Mouse (Mus musculus): ENCODE measurements around the gene Pnpla1.

DNA sequence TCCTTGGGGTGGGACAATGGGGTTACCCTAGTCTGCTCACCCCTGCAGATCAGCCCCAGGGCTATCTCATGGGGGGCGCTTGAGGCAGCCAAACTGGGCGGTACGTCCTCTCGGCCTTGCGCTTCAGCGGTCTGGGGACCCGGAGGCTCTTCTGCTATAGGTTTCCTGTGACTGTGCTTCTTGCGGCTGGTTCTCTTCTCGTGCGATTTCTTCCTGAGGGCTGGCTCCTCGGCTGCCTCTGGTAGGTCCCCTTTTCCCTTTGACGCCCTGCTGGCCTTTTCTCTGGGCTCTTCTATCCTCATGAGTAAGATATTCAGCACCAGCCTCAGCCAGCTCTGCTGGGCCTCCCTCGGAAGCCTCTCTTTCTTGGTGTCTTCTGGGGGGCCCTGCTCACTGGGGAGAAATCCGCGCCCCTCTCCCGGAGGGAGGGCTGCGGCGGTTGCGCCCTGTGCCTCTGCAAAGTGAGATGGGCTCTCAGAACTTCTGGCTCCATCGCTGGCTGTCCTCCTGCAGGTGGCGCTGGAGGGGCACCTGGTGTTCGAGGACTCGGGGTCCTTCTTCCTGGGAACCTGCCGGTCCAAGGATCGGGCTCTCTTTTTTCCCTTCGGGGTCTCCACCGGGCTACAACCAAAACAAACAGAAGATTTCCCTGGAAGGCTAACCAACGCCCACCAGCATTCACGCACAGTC is 51.2 kb downstream of the Pnpla1 start:
- TF ChIP-seq CEBPB (IDR thresholded peaks at IDR 0.05; ENCODE audit: low read depth): no peak
- TF ChIP-seq CTCF (IDR thresholded peaks at IDR 0.05; ENCODE audit: control insufficient read depth, insufficient read depth, insufficient read length): peak; percentile 15
